Mouse (Mus musculus): ENCODE measurements around the gene Tnrc6b. TPM values are rescaled to one million over a fixed set of nuclear protein-coding genes. Genes with fewer than 3 reads are reported as not detected.

Tnrc6b gene
- polyA plus RNA-seq, 1 experiment = 8.9 TPM

- peaks cover 37% of the 10 kb centered on the region for H3K27me3 ChIP-seq (ENCODE audit: control insufficient read depth, insufficient read depth, insufficient read length)
- no peaks in the 10 kb centered on the region for H3K79me2 ChIP-seq (ENCODE audit: control insufficient read depth, insufficient read depth)
- no peak overlapping the region for H3K4me3 ChIP-seq
- H3ac ChIP-seq (ENCODE audit: control insufficient read depth, insufficient read length) = no peak overlapping the region
- no peak for TF ChIP-seq MAX (IDR thresholded peaks at IDR 0.05; ENCODE audit: low read depth)
- TF ChIP-seq USF1 (IDR thresholded peaks at IDR 0.05; ENCODE audit: low read depth) = no peak
- no peak overlapping the region for H3K4me2 ChIP-seq (ENCODE audit: low read depth)
- no peaks in the 10 kb centered on the region for H3K36me3 ChIP-seq (ENCODE audit: control insufficient read depth, insufficient read depth)
Measured at GRCm38 (mm10) chr15:80684786-80685602, 26.1 kb upstream of the Tnrc6b start.

GRCm38 (mm10) chr15:80685603-80685895, 25.6 kb upstream of the Tnrc6b start:
- H3K4me2 ChIP-seq (ENCODE audit: low read depth) = no peak overlapping the region
- H3K36me3 ChIP-seq (ENCODE audit: control insufficient read depth, insufficient read depth) = no peaks in the 10 kb centered on the region
- TF ChIP-seq TCF3 (IDR thresholded peaks at IDR 0.05; ENCODE audit: insufficient read length, low read depth) (no peak), SRF (IDR thresholded peaks at IDR 0.05; ENCODE audit: control insufficient read depth, insufficient read length, low read depth) (no peak), CEBPB (IDR thresholded peaks at IDR 0.05; ENCODE audit: insufficient read depth, poor library complexity, severe bottlenecking) (no peak), REST (IDR thresholded peaks at IDR 0.05; ENCODE audit: insufficient read depth, insufficient read length) (no peak), POLR2A (IDR thresholded peaks at IDR 0.05; ENCODE audit: insufficient read length, low read depth) (no peak), USF1 (IDR thresholded peaks at IDR 0.05; ENCODE audit: low read depth) (no peak), MYOD1 (IDR thresholded peaks at IDR 0.05; ENCODE audit: control insufficient read depth in 1 of 3, insufficient read length in 2 of 3, low read depth in 2 of 3) (no peak), MYOG (IDR thresholded peaks at IDR 0.05; ENCODE audit: control insufficient read depth in 1 of 3, insufficient read depth in 1 of 3, insufficient read length in 2 of 3, low read depth in 2 of 3) (no peak), POLR2AphosphoS2 (IDR thresholded peaks at IDR 0.05; ENCODE audit: insufficient read length, low read depth) (no peak), MAX (IDR thresholded peaks at IDR 0.05; ENCODE audit: low read depth) (no peak), TCF12 (IDR thresholded peaks at IDR 0.05; ENCODE audit: insufficient read depth, poor library complexity, severe bottlenecking) (no peak)
- H3K79me2 ChIP-seq (ENCODE audit: control insufficient read depth, insufficient read depth) = no peaks in the 10 kb centered on the region
- H3K27me3 ChIP-seq (ENCODE audit: control insufficient read depth, insufficient read depth, insufficient read length) = peaks cover 37% of the 10 kb centered on the region
- H3K4me3 ChIP-seq = no peak overlapping the region
- H3ac ChIP-seq (ENCODE audit: control insufficient read depth, insufficient read length) = no peak overlapping the region

- Histone ChIP-seq H3K27me3 (ENCODE audit: control insufficient read depth, insufficient read depth, insufficient read length) (peaks cover 51% of the 10 kb centered on the region), H3K79me2 (ENCODE audit: control insufficient read depth, insufficient read depth) (no peaks in the 10 kb centered on the region), H3K4me2 (ENCODE audit: low read depth) (no peak overlapping the region), H3ac (ENCODE audit: control insufficient read depth, insufficient read length) (no peak overlapping the region), H3K36me3 (ENCODE audit: control insufficient read depth, insufficient read depth) (no peaks in the 10 kb centered on the region), H3K4me3 (no peak overlapping the region)
- no peak for TF ChIP-seq MYOG (IDR thresholded peaks at IDR 0.05; ENCODE audit: control insufficient read depth in 1 of 3, insufficient read depth in 1 of 3, insufficient read length in 2 of 3, low read depth in 2 of 3)
- TF ChIP-seq E2F4 (IDR thresholded peaks at IDR 0.05; ENCODE audit: insufficient read depth) = no peak
- no peak for TF ChIP-seq REST (IDR thresholded peaks at IDR 0.05; ENCODE audit: insufficient read depth, insufficient read length)
- no peak for TF ChIP-seq MYOD1 (IDR thresholded peaks at IDR 0.05; ENCODE audit: control insufficient read depth in 1 of 3, insufficient read length in 2 of 3, low read depth in 2 of 3)
- no peak for TF ChIP-seq TCF12 (IDR thresholded peaks at IDR 0.05; ENCODE audit: insufficient read depth, poor library complexity, severe bottlenecking)
- TF ChIP-seq USF1 (IDR thresholded peaks at IDR 0.05; ENCODE audit: low read depth) = no peak
- no peak for TF ChIP-seq CEBPB (IDR thresholded peaks at IDR 0.05; ENCODE audit: insufficient read depth, poor library complexity, severe bottlenecking)
- TF ChIP-seq SRF (IDR thresholded peaks at IDR 0.05; ENCODE audit: control insufficient read depth, insufficient read length, low read depth) = no peak
Measured at GRCm38 (mm10) chr15:80688536-80688935, 22.6 kb upstream of the Tnrc6b start.

GRCm38 (mm10) chr15:80693492-80693891, 17.6 kb upstream of the Tnrc6b start:
- peaks cover 39% of the 10 kb centered on the region for H3K27me3 ChIP-seq (ENCODE audit: control insufficient read depth, insufficient read depth, insufficient read length)
- H3K4me3 ChIP-seq = no peak overlapping the region
- no peaks in the 10 kb centered on the region for H3K79me2 ChIP-seq (ENCODE audit: control insufficient read depth, insufficient read depth)
- TF ChIP-seq E2F4 (IDR thresholded peaks at IDR 0.05; ENCODE audit: insufficient read depth) (no peak), POLR2A (IDR thresholded peaks at IDR 0.05; ENCODE audit: insufficient read length, low read depth) (no peak), REST (IDR thresholded peaks at IDR 0.05; ENCODE audit: insufficient read depth, insufficient read length) (no peak)
- no peak overlapping the region for H3ac ChIP-seq (ENCODE audit: control insufficient read depth, insufficient read length)
- H3K36me3 ChIP-seq (ENCODE audit: control insufficient read depth, insufficient read depth) = no peaks in the 10 kb centered on the region
- no peak overlapping the region for H3K4me2 ChIP-seq (ENCODE audit: low read depth)

- H3K4me2 ChIP-seq (ENCODE audit: low read depth) = no peak overlapping the region
Measured at GRCm38 (mm10) chr15:80694125-80694910, 16.8 kb upstream of the Tnrc6b start.

More at GRCm38 (mm10) chr15:80694125-80694910, 16.8 kb upstream of the Tnrc6b start:
- Histone ChIP-seq H3K4me3 (no peak overlapping the region), H3K27me3 (ENCODE audit: control insufficient read depth, insufficient read depth, insufficient read length) (peaks cover 43% of the 10 kb centered on the region), H3K36me3 (ENCODE audit: control insufficient read depth, insufficient read depth) (no peaks in the 10 kb centered on the region), H3K79me2 (ENCODE audit: control insufficient read depth, insufficient read depth) (no peaks in the 10 kb centered on the region), H3ac (ENCODE audit: control insufficient read depth, insufficient read length) (no peak overlapping the region)
- TF ChIP-seq POLR2A (IDR thresholded peaks at IDR 0.05; ENCODE audit: insufficient read length, low read depth) (no peak), TCF12 (IDR thresholded peaks at IDR 0.05; ENCODE audit: insufficient read depth, poor library complexity, severe bottlenecking) (no peak)
